Mouse (Mus musculus) bone marrow, adult 2 months (tissue): Measurements from ENCODE around the gene Spef1. TPM values are rescaled to one million over a fixed set of nuclear protein-coding genes. Genes with fewer than 3 reads are reported as not detected.

Experiments used
- H3K27ac ChIP-seq: fragments of 200-500 bp; 2 replicates; pipeline ENCODE4 v1.5.1; 2012; ENCODE audit warnings: low read depth, mild to moderate bottlenecking, control low read depth, inconsistent platforms, low read length; ENCODE audit not compliant: control insufficient read depth, poor library complexity, insufficient read depth
- H3K4me1 ChIP-seq: fragments of 200-500 bp; 2 replicates; pipeline ENCODE4 v1.6.1; 2011; ENCODE audit warnings: low read length; ENCODE audit not compliant: control insufficient read depth, insufficient read depth
- H3K4me3 ChIP-seq: fragments of 200-500 bp; replicated peaks from 2 replicates; pipeline ENCODE3; 2011; ENCODE audit warnings: mild to moderate bottlenecking, low read depth, low read length, control low read depth; ENCODE audit not compliant: control insufficient read depth
- CTCF ChIP-seq: fragments of 200-500 bp; IDR thresholded peaks from 2 replicates; pipeline ENCODE4 v1.5.1; 2011; ENCODE audit warnings: low read length, control low read depth; ENCODE audit not compliant: control insufficient read depth, insufficient read depth
- POLR2A ChIP-seq: fragments of 200-500 bp; IDR thresholded peaks from 2 replicates; pipeline ENCODE4 v1.6.1; 2011; ENCODE audit warnings: low read depth, mild to moderate bottlenecking, control low read depth, low read length, borderline replicate concordance; ENCODE audit not compliant: control insufficient read depth
- WGBS: fragments of 180-500 bp; shearing (Covaris S2); methylation state at CpG from one replicate; pipeline ENCODE4 v1.1.7; 2018; 5-methylcytosine and 5-hydroxymethylcytosine counted together
- polyA plus RNA-seq: library from polyadenylated mRNA; stranded (reverse); fragments of >200 nt; gene quantifications from 2 replicates; pipeline ENCODE4 v1.2.4, GENCODE M21; 2011; ENCODE audit warnings: low replicate concordance; ENCODE audit not compliant: missing spikeins, insufficient read depth, insufficient read length

Gene Spef1
- polyA plus RNA-seq, 1 experiment = 12.5 TPM

- Histone ChIP-seq H3K4me1 (peaks cover 7% of the 10 kb centered on the region), H3K27ac (no peak overlapping the region)
- TF ChIP-seq CTCF = no peak
- TF ChIP-seq POLR2A = no peak
These were observed 14.2 kb upstream of the Spef1 start for GRCm38 (mm10) chr2:131201262-131201661.

GRCm38 (mm10) chr2:131200710-131201109, 13.6 kb upstream of the Spef1 start:
- Histone ChIP-seq H3K4me3 (no peak overlapping the region), H3K4me1 (peaks cover 7% of the 10 kb centered on the region), H3K27ac (no peak overlapping the region)
- 82% methylated on average over 2 of the region's 2 CpGs for WGBS
- TF ChIP-seq POLR2A (no peak), CTCF (no peak)

More at GRCm38 (mm10) chr2:131201262-131201661, 14.2 kb upstream of the Spef1 start:
- WGBS = 89% methylated on average over 3 of the region's 3 CpGs
- no peak overlapping the region for H3K4me3 ChIP-seq

- 76% methylated on average over 16 of the region's 16 CpGs for WGBS
- peak overlapping the region; percentile 38 for H3K27ac ChIP-seq
- TF ChIP-seq POLR2A = no peak
- H3K4me3 ChIP-seq = no peak overlapping the region
- H3K4me1 ChIP-seq = peaks cover 2% of the 10 kb centered on the region; the same call in 1 of the 2 replicates
These were observed 9.7 kb upstream of the Spef1 start for GRCm38 (mm10) chr2:131196606-131197316.

GRCm38 (mm10) chr2:131191005-131191390, 3.9 kb upstream of the Spef1 start:
- WGBS = 49% methylated on average over 7 of the region's 7 CpGs
- TF ChIP-seq POLR2A = no peak
- no peak for TF ChIP-seq CTCF
- Histone ChIP-seq H3K4me3 (no peak overlapping the region), H3K27ac (peak overlapping the region; percentile 62), H3K4me1 (peaks cover 7% of the 10 kb centered on the region)

- peak overlapping the region; percentile 71 for H3K27ac ChIP-seq
These were observed 3.4 kb upstream of the Spef1 start for GRCm38 (mm10) chr2:131190344-131191004.

GRCm38 (mm10) chr2:131189521-131190309, 2.6 kb upstream of the Spef1 start:
- Histone ChIP-seq H3K4me3 (peak overlapping the region; percentile 35), H3K4me1 (peaks cover 7% of the 10 kb centered on the region), H3K27ac (peak overlapping the region; percentile 71)
- WGBS = 43% methylated on average over 5 of the region's 5 CpGs
- TF ChIP-seq CTCF (no peak), POLR2A (no peak)

More at GRCm38 (mm10) chr2:131190344-131191004, 3.4 kb upstream of the Spef1 start:
- TF ChIP-seq POLR2A (no peak), CTCF (no peak)
- Histone ChIP-seq H3K4me1 (peaks cover 7% of the 10 kb centered on the region), H3K4me3 (no peak overlapping the region)
- 80% methylated on average over 10 of the region's 10 CpGs for WGBS

- peak overlapping the region; percentile 93 for H3K4me3 ChIP-seq
- peak overlapping the region; percentile 92; the same call in 1 of the 2 replicates for H3K27ac ChIP-seq
- WGBS = 74% methylated on average over 5 of the region's 5 CpGs
- no peak for TF ChIP-seq CTCF
- TF ChIP-seq POLR2A = no peak
- peaks cover 7% of the 10 kb centered on the region for H3K4me1 ChIP-seq
These were observed 1.2 kb upstream of the Spef1 start for GRCm38 (mm10) chr2:131188311-131188710.

- no peak for TF ChIP-seq CTCF
- TF ChIP-seq POLR2A = no peak
- H3K4me3 ChIP-seq = peak overlapping the region; percentile 93
- WGBS = 49% methylated on average over 3 of the region's 3 CpGs
- H3K4me1 ChIP-seq = peaks cover 7% of the 10 kb centered on the region
- H3K27ac ChIP-seq = peak overlapping the region; percentile 92
These were observed 480 bp upstream of the Spef1 start for GRCm38 (mm10) chr2:131187602-131187922.
